Comparison of ENCODE assay signal across 21 mouse cellular contexts in the genomic region with DNA sequence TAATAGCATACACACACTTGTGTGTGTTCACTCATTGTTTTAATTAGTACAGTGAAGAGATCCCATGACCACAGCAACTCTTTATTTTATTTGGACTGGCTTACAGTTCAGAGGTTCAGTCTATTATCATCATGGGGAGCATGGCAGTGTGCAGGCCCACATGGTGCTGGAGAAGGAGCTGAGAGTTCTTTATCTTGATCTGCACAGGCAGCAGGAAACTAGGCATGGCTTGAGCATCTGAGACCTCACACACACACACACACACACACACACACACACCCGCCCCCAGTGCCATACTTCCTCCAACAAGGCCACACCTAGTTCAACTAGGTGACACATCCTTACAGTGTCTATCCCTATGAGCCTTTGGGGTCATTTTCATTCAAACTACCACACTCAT. TPM values are rescaled to one million over a fixed set of nuclear protein-coding genes. Genes with fewer than 3 reads are reported as not detected.
A peak's percentile ranks its signal among the peaks of the same experiment; 100 is the strongest.
DNase-seq lines count a peak whose midpoint lies in the region; ATAC-seq lines count a peak whose summit lies in the region.
"Had no signal": no experiment of that assay in that cellular context is flagged by ENCODE, and none has a peak within 500 bp of the region (broad histone marks: within the 10 kb centered on the region; RNA-seq: fewer than 3 reads in every experiment).

No protein-coding gene starts in this region.

- 0 out of 2 replicates have a peak, but pooled peaks cover 8% of the 10 kb centered on the region for H3K4me1 ChIP-seq in liver, embryonic 13.5 days (replicated peaks)
- H3K4me1 ChIP-seq in kidney, embryonic 16.5 days (ENCODE audit: insufficient read depth, low read length), result peaks cover 2% of the 10 kb centered on the region; the same call in 1 of the 2 replicates
- no peaks in the 10 kb centered on the region for H3K4me1 ChIP-seq in midbrain, embryonic 10.5 days
- H3K4me1 ChIP-seq: embryonic facial prominence, embryonic 15.5 days; hindbrain, embryonic 10.5 days; midbrain, embryonic 12.5 days had no signal

- no peak overlapping the region for H3K4me2 ChIP-seq in liver, embryonic 13.5 days
- no peak overlapping the region for H3K4me2 ChIP-seq in kidney, embryonic 16.5 days (replicated peaks; ENCODE audit: low read depth, low read length)
- H3K4me2 ChIP-seq: embryonic facial prominence, embryonic 15.5 days; midbrain, embryonic 12.5 days had no signal

- no peak overlapping the region for H3K4me3 ChIP-seq in liver, embryonic 13.5 days (replicated peaks)
- H3K4me3 ChIP-seq in kidney, embryonic 16.5 days (ENCODE audit: low read length), result no peak overlapping the region
- H3K4me3 ChIP-seq in midbrain, embryonic 10.5 days, result no peak overlapping the region
- H3K4me3 ChIP-seq: embryonic facial prominence, embryonic 15.5 days; heart, embryonic 10.5 days; hindbrain, embryonic 10.5 days; left cerebral cortex, adult 2 months; midbrain, embryonic 12.5 days had no signal

- no peaks in the 10 kb centered on the region for H3K9me3 ChIP-seq in liver, embryonic 13.5 days (replicated peaks)
- no peaks in the 10 kb centered on the region for H3K9me3 ChIP-seq in kidney, embryonic 16.5 days (ENCODE audit: low read length)
- no peaks in the 10 kb centered on the region for H3K9me3 ChIP-seq in midbrain, embryonic 10.5 days (replicated peaks)
- H3K9me3 ChIP-seq: embryonic facial prominence, embryonic 15.5 days; heart, embryonic 10.5 days; hindbrain, embryonic 10.5 days; midbrain, embryonic 12.5 days had no signal

- H3K27ac ChIP-seq in liver, embryonic 13.5 days, result no peak overlapping the region
- no peak overlapping the region for H3K27ac ChIP-seq in kidney, embryonic 16.5 days (ENCODE audit: low read length)
- no peak overlapping the region for H3K27ac ChIP-seq in midbrain, embryonic 10.5 days (replicated peaks)
- H3K27ac ChIP-seq: embryonic facial prominence, embryonic 15.5 days; heart, embryonic 10.5 days; hindbrain, embryonic 10.5 days; hindbrain, postnatal 0 days; left cerebral cortex, adult 2 months; midbrain, embryonic 12.5 days had no signal

- DNase-seq in B cell, adult 2 months, result peak; percentile 14
- DNase-seq in liver, embryonic 13.5 days, result no peak
- peak; percentile 6 to 7 for DNase-seq in natural killer cell, adult 2 months (ENCODE audit: low spot score in 2 of 2)
- DNase-seq in midbrain, embryonic 10.5 days (ENCODE audit: low spot score), result no peak
- DNase-seq in right cerebral cortex, adult 18-20 months, result no peak
- DNase-seq: adrenal gland, postnatal 25 days; cerebellum, adult 11 months; cerebellum, postnatal 14 days; kidney, postnatal 36 days; lung, adult 2 months; spleen, adult 18-20 months had no signal

- no peaks in the 10 kb centered on the region for H3K27me3 ChIP-seq in liver, embryonic 13.5 days
- H3K27me3 ChIP-seq in kidney, embryonic 16.5 days (ENCODE audit: insufficient read depth, low read length), result no peaks in the 10 kb centered on the region
- H3K27me3 ChIP-seq in midbrain, embryonic 10.5 days (ENCODE audit: low read depth, poor library complexity, severe bottlenecking), result no peaks in the 10 kb centered on the region
- H3K27me3 ChIP-seq: embryonic facial prominence, embryonic 15.5 days; midbrain, embryonic 12.5 days had no signal

- H3K36me3 ChIP-seq in liver, embryonic 13.5 days, result peaks cover 61% of the 10 kb centered on the region
- H3K36me3 ChIP-seq in kidney, embryonic 16.5 days (ENCODE audit: insufficient read depth, low read length), result peaks cover 17% of the 10 kb centered on the region; the same call in 1 of the 2 replicates
- H3K36me3 ChIP-seq in midbrain, embryonic 10.5 days, result peaks cover 69% of the 10 kb centered on the region

- no peak overlapping the region for H3K9ac ChIP-seq in liver, embryonic 13.5 days
- H3K9ac ChIP-seq in kidney, embryonic 16.5 days (replicated peaks; ENCODE audit: low read length), result no peak overlapping the region
- H3K9ac ChIP-seq: embryonic facial prominence, embryonic 15.5 days; midbrain, embryonic 12.5 days had no signal

- WGBS in liver, embryonic 13.5 days (ENCODE audit: insufficient replicate concordance), result 50% methylated on average over 1 of the region's 1 CpGs
- WGBS in kidney, embryonic 16.5 days, result 93% methylated on average over 1 of the region's 1 CpGs
- WGBS in midbrain, embryonic 10.5 days, result 75% methylated on average over 1 of the region's 1 CpGs

- peak; percentile 67 for ATAC-seq in CD4-positive, CD25-positive, alpha-beta regulatory T cell, adult 4 months
- ATAC-seq in liver, embryonic 13.5 days (ENCODE audit: low read depth), result peak; percentile 64
- no peak for ATAC-seq in kidney, embryonic 16.5 days (ENCODE audit: low FRiP score, low TSS enrichment)
- ATAC-seq: forebrain, embryonic 16.5 days; hindbrain, postnatal 0 days had no signal

RNA-seq across cellular contexts. Expression of gene Slc3a1, which starts 30.5 kb away (rescaled TPM):
- polyA plus RNA-seq in CD4-positive, CD25-positive, alpha-beta regulatory T cell, adult 4 months (2017; shearing (Covaris generic)), result under 1 TPM; 0.79 to 0.94 TPM
- polyA plus RNA-seq in liver, embryonic 13.5 days (2015; fragmentation: Nextera tagmentation; extraction: Ambion mirVana), result 0.18 and 0.54 TPM in 2 replicates
- polyA plus RNA-seq in kidney, embryonic 16.5 days (2015; fragmentation: Nextera tagmentation; extraction: Ambion mirVana), result 31.8 and 42.0 TPM in 2 replicates
- 0.23 and 0.40 TPM in 2 replicates for polyA plus RNA-seq in midbrain, embryonic 10.5 days (2016; fragmentation: Nextera tagmentation; extraction: Ambion mirVana)
- polyA plus RNA-seq: heart, postnatal 0 days had no signal

RNA-seq across cellular contexts. Expression of gene Ppm1b, which starts 41.1 kb away (rescaled TPM):
- 10 to 100 TPM; 13.9 to 27.5 TPM for polyA plus RNA-seq in CD4-positive, CD25-positive, alpha-beta regulatory T cell, adult 4 months (2017; shearing (Covaris generic))
- 47.2 and 55.0 TPM in 2 replicates for polyA plus RNA-seq in liver, embryonic 13.5 days (2015; fragmentation: Nextera tagmentation; extraction: Ambion mirVana)
- 73.7 and 74.5 TPM in 2 replicates for polyA plus RNA-seq in kidney, embryonic 16.5 days (2015; fragmentation: Nextera tagmentation; extraction: Ambion mirVana)
- 58.0 and 67.2 TPM in 2 replicates for polyA plus RNA-seq in midbrain, embryonic 10.5 days (2016; fragmentation: Nextera tagmentation; extraction: Ambion mirVana)

Comparison
In these comparisons a context has a peak if more than half of its experiments do, and no peak if none do; other contexts are left out.
1. DNase-seq: peak in B cell, adult 2 months (2 of 2) and natural killer cell, adult 2 months (2 of 2); none in liver, embryonic 13.5 days (single experiment), midbrain, embryonic 10.5 days (single experiment) and right cerebral cortex, adult 18-20 months (single experiment).
2. RNA of gene Slc3a1, which starts 30.5 kb away (polyA plus RNA-seq): 31.8 to 42.0 TPM in kidney, embryonic 16.5 days; 0.79 to 0.94 TPM in CD4-positive, CD25-positive, alpha-beta regulatory T cell, adult 4 months, 0.23 to 0.40 TPM in midbrain, embryonic 10.5 days and 0.18 to 0.54 TPM in liver, embryonic 13.5 days; every median in the first group is over 10 times any median in the second.